Mouse (Mus musculus): Measurements from ENCODE around the gene Mertk.

Mertk gene

GRCm38 (mm10) chr2:128842437-128842836, 143.7 kb downstream of the Mertk start:
- peaks cover 11% of the 10 kb centered on the region; the same call in 1 of the 2 replicates for H3K36me3 ChIP-seq (ENCODE audit: control insufficient read depth, insufficient read depth, low read length, poor library complexity, severe bottlenecking)
- no peak for DNase-seq (ENCODE audit: low read depth, low spot score)
- no peaks in the 10 kb centered on the region for H3K27me3 ChIP-seq (ENCODE audit: control insufficient read depth, insufficient read depth, low read length, poor library complexity, severe bottlenecking)

DNA sequence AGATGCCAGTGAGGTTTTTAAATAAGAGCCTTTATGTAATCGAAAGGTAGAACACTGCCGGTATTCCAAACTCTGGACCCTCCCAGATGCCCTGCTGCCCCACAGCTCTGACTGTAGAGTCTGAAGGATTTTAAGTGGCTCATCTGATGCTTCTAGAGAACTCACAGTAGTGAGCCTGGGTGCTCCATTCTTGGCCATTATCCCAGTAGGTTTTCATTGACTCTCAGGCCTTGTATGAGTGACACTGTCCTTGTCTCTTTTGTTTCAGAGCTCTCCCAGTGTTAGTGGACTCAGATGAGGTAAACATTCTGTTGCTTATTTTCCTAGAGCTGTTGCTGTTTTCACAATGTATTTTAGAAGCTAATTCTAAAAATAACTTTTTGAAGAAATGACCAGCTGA, 151.3 kb downstream of the Mertk start:
- Histone ChIP-seq H3K36me3 (ENCODE audit: control insufficient read depth, insufficient read depth, low read length, poor library complexity, severe bottlenecking) (peaks cover 4% of the 10 kb centered on the region), H3K27me3 (ENCODE audit: control insufficient read depth, insufficient read depth, low read length, poor library complexity, severe bottlenecking) (no peaks in the 10 kb centered on the region; the same call in 1 of the 2 replicates)
- DNase-seq (ENCODE audit: low read depth, low spot score), result no peak
